Mouse (Mus musculus): ENCODE data around the gene Trim45. TPM values are rescaled to one million over a fixed set of nuclear protein-coding genes. Genes with fewer than 3 reads are reported as not detected.

Gene Trim45
- total and polyA plus RNA-seq, 3 experiments, result 2.1 to 4.4 (median 2.7) TPM

DNA sequence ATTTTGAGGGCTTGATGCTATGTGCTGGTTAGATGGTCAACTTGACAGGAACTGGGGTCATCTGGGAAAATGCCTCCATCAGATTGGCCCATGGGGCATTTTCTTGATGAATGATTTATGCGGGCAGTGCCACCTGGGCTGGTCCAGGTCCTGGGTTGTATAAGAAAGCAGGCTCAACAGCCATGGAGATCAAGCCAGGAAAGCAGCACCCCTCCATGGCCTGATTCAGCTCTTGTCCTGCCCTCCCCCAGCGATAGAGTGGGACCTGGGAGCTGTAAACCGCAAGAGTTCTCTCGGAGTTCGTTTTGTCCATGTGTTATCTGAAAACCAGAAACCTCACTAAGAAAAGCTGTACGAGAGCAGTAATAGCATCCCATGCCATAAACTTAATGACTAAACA, 13.5 kb downstream of the Trim45 start:
- in situ Hi-C loops (cut with MboI; ENCODE audit: low pct_ligation_motif_present, low pct_unique_long_range_greater_than_20kb, low sequenced_read_pairs) (no loop called here), dilution Hi-C loops (cut with MboI; ENCODE audit: extremely low pct_ligation_motif_present, extremely low pct_unique_long_range_greater_than_20kb, low sequenced_read_pairs) (no loop called here)
- no peak overlapping the region for H3K4me2 ChIP-seq (ENCODE audit: insufficient read depth, low read depth, poor library complexity, severe bottlenecking)
- H3K27ac ChIP-seq (ENCODE audit: insufficient read depth, low read depth), result no peak overlapping the region
- peaks cover 11 to 15% of the 10 kb centered on the region in 2 experiments for H3K4me1 ChIP-seq (ENCODE audit: control insufficient read depth in 1 of 2, insufficient read depth in 2 of 2)
- no peaks in the 10 kb centered on the region for H3K9me3 ChIP-seq (replicated peaks; ENCODE audit: low read length)
- no peaks in the 10 kb centered on the region for H3K79me2 ChIP-seq (replicated peaks; ENCODE audit: control insufficient read depth, extremely low read depth, insufficient read depth, poor library complexity, severe bottlenecking)
- no peak overlapping the region for H3K9ac ChIP-seq (ENCODE audit: insufficient read depth, low read depth)
- DNase-seq (ENCODE audit: extremely low read depth), result no peak
- no peaks in the 10 kb centered on the region for H3K27me3 ChIP-seq (replicated peaks)
- H3K36me3 ChIP-seq (replicated peaks in 1 of 2; ENCODE audit: control insufficient read depth in 1 of 2, insufficient read depth in 1 of 2, low read length in 1 of 2), result peaks cover 25 to 95% of the 10 kb centered on the region in 2 experiments
- TF ChIP-seq USF2 (conservative IDR thresholded peaks at IDR 0.05; ENCODE audit: low read depth, low read length) (no peak), HCFC1 (IDR thresholded peaks at IDR 0.05; ENCODE audit: low read depth, low read length) (no peak)
- no peak overlapping the region for H3K4me3 ChIP-seq (replicated peaks in 1 of 3; ENCODE audit: low read depth in 2 of 3, low read length in 2 of 3, poor library complexity in 1 of 3)

DNA sequence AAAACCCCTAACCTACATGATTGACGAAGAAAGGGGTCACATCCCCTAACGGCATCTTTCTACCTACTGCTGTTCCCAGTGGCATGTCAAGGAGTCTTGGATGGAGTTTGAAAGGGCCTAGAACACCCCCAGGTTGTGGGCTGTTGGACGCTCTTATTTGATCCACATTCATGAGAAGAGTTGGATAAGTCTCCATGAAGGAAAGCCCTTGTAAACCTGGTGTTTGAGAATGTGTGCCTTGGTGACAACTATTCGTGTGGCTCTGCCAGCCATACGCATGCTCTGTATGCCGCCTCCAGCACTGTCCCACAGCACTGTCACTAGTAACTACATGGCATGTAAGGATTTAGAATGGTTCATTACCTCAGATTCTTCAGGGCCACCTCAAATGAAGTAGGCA, 14.2 kb downstream of the Trim45 start:
- H3K79me2 ChIP-seq (replicated peaks; ENCODE audit: control insufficient read depth, extremely low read depth, insufficient read depth, poor library complexity, severe bottlenecking), result no peaks in the 10 kb centered on the region
- H3K4me3 ChIP-seq (replicated peaks in 1 of 3; ENCODE audit: low read depth in 2 of 3, low read length in 2 of 3, poor library complexity in 1 of 3), result no peak overlapping the region
- no peaks in the 10 kb centered on the region for H3K9me3 ChIP-seq (replicated peaks; ENCODE audit: low read length)
- DNase-seq (ENCODE audit: extremely low read depth), result no peak
- in situ Hi-C loops (cut with MboI; ENCODE audit: low pct_ligation_motif_present, low pct_unique_long_range_greater_than_20kb, low sequenced_read_pairs), result no loop called here
- H3K4me1 ChIP-seq (ENCODE audit: control insufficient read depth in 1 of 2, insufficient read depth in 2 of 2), result peaks cover 11 to 15% of the 10 kb centered on the region in 2 experiments
- no peak overlapping the region for H3K9ac ChIP-seq (ENCODE audit: insufficient read depth, low read depth)
- H3K27me3 ChIP-seq (replicated peaks), result no peaks in the 10 kb centered on the region
- H3K27ac ChIP-seq (ENCODE audit: insufficient read depth, low read depth), result no peak overlapping the region
- H3K4me2 ChIP-seq (ENCODE audit: insufficient read depth, low read depth, poor library complexity, severe bottlenecking), result no peak overlapping the region
- TF ChIP-seq POLR2AphosphoS2 (IDR thresholded peaks at IDR 0.05; ENCODE audit: low read depth, low read length), result no peak
- TF ChIP-seq SMC3 (IDR thresholded peaks at IDR 0.05; ENCODE audit: low read depth, low read length), result no peak
- no peak for TF ChIP-seq RAD21 (IDR thresholded peaks at IDR 0.05; ENCODE audit: low read depth, low read length)
- no peak for TF ChIP-seq IRF4 (IDR thresholded peaks at IDR 0.05; ENCODE audit: low read depth, low read length)
- no peak for TF ChIP-seq NELFE (IDR thresholded peaks at IDR 0.05; ENCODE audit: low read depth, low read length)
- TF ChIP-seq JUN (IDR thresholded peaks at IDR 0.05; ENCODE audit: insufficient read depth, low read depth, low read length), result no peak
- TF ChIP-seq ZMIZ1 (IDR thresholded peaks at IDR 0.05; ENCODE audit: low read depth, low read length), result no peak
- no peak for TF ChIP-seq RCOR1 (conservative IDR thresholded peaks at IDR 0.05; ENCODE audit: low read depth, low read length)
- TF ChIP-seq TCF12 (IDR thresholded peaks at IDR 0.05; ENCODE audit: low read depth, low read length), result no peak
- TF ChIP-seq USF2 (conservative IDR thresholded peaks at IDR 0.05; ENCODE audit: low read depth, low read length), result no peak
- TF ChIP-seq EP300 (IDR thresholded peaks at IDR 0.05; ENCODE audit: low read length), result no peak
- TF ChIP-seq JUND (conservative IDR thresholded peaks at IDR 0.05; ENCODE audit: low read depth, low read length), result no peak
- no peak for TF ChIP-seq MAX (IDR thresholded peaks at IDR 0.05; ENCODE audit: low read length)
- no peak for TF ChIP-seq CHD1 (IDR thresholded peaks at IDR 0.05; ENCODE audit: low read depth, low read length)
- TF ChIP-seq ZNF384 (IDR thresholded peaks at IDR 0.05; ENCODE audit: low read depth, low read length), result no peak
- dilution Hi-C loops (cut with MboI; ENCODE audit: extremely low pct_ligation_motif_present, extremely low pct_unique_long_range_greater_than_20kb, low sequenced_read_pairs), result no loop called here
- H3K36me3 ChIP-seq (replicated peaks in 1 of 2; ENCODE audit: control insufficient read depth in 1 of 2, insufficient read depth in 1 of 2, low read length in 1 of 2), result peaks cover 32 to 95% of the 10 kb centered on the region in 2 experiments
